Mouse (Mus musculus) erythroblast, embryonic 14.5 days (primary cell): ENCODE measurements around the gene Gtsf1.

Experiments
- GATA1 ChIP-seq: IDR thresholded peaks from 2 replicates; pipeline ENCODE4 v1.6.1; 2012; ENCODE audit warnings: low read length, inconsistent platforms, mixed read lengths
- TAL1 ChIP-seq: IDR thresholded peaks from 3 replicates; pipeline ENCODE4 v1.6.1; 2012; ENCODE audit warnings: low read length, inconsistent platforms, mixed read lengths

DNA sequence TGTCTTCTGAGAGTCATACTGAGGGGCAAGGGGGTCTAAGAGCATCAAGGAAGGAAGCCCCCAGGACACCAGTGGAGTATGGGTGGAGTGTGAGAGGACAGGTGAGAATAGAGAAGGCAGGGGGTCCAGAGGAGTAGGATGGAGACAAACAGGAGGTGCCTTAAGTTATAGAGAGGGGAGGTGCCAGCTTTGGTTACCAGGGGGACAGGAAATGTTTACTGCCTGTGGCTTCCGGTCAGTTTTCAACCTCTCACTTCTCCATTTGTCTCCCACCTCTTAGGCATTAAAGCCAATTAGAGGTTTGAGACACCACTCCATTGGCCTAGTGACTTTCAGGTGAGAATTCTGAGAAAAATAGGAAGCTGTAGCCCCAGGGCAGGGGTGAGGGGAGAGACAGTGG, 69.0 kb downstream of the Gtsf1 start:
- TF ChIP-seq TAL1 (no peak), GATA1 (no peak)
